Mouse (Mus musculus) lung, postnatal 0 days (tissue): ENCODE results near the gene Pitpnc1.

Experiments used
- CTCF ChIP-seq: IDR thresholded peaks from 2 replicates; pipeline ENCODE4 v1.5.1; 2016; ENCODE audit warnings: antibody characterized with exemption, mild to moderate bottlenecking
- EP300 ChIP-seq: IDR thresholded peaks from 2 replicates; pipeline ENCODE4 v1.6.1; 2016; ENCODE audit warnings: antibody characterized with exemption, mild to moderate bottlenecking, control low read depth

GRCm38 (mm10) chr11:107201773-107202172 is 268.7 kb downstream of the Pitpnc1 start:
- TF ChIP-seq CTCF = no peak
- TF ChIP-seq EP300 = no peak
